ENCODE assay signal across 8 mouse cellular contexts in the genomic region with DNA sequence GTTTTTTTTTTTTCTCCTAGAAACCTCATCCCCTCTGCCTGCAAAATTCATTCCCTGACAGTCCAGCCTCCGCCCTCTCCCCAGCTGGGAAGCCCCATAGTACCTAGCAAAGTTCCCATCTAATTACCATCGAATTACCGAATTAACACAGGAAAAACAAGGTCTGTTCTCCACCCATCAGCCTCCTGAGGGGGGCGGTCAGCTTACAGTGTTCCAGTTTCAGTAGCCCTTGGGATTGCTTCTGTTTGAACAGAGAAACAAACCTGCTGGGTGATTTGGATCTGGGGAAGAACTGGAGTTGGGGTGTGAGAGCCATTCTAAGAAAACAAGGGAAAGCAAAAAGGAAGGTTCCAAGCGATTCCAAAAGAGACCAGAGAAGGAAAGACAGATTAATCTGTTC.
DNase-seq lines count a peak whose midpoint lies in the region; ATAC-seq and TF ChIP-seq lines count a peak whose summit lies in the region.

No protein-coding gene starts in this region.

- no peaks in the 10 kb centered on the region for H3K27me3 ChIP-seq in kidney, adult 2 months (replicated peaks; ENCODE audit: control insufficient read depth, insufficient read depth, low read length)
- H3K27me3 ChIP-seq in forebrain, embryonic 14.5 days (replicated peaks; ENCODE audit: control insufficient read depth, insufficient read depth, low read length), result no peaks in the 10 kb centered on the region
- no peaks in the 10 kb centered on the region for H3K27me3 ChIP-seq in limb, embryonic 15.5 days

- H3K4me1 ChIP-seq in kidney, adult 2 months (ENCODE audit: control insufficient read depth, insufficient read depth, low read length), result peaks cover 18% of the 10 kb centered on the region
- H3K4me1 ChIP-seq in forebrain, embryonic 14.5 days (ENCODE audit: control insufficient read depth, insufficient read depth, low read length), result peaks cover 9% of the 10 kb centered on the region
- H3K4me1 ChIP-seq in limb, embryonic 15.5 days, result peaks cover 46% of the 10 kb centered on the region

- H3K9ac ChIP-seq in forebrain, embryonic 14.5 days (ENCODE audit: low read length), result peak overlapping the region; percentile 0; the same call in 1 of the 2 replicates
- H3K9ac ChIP-seq in limb, embryonic 15.5 days, result no peak overlapping the region

- TF ChIP-seq CTCF in kidney, adult 2 months (conservative IDR thresholded peaks at IDR 0.05; ENCODE audit: insufficient read depth, insufficient read length, low read depth, low read length), result no peak

- WGBS in kidney, adult 2 months, result 12% methylated on average over 5 of the region's 5 CpGs
- WGBS in forebrain, embryonic 14.5 days, result 9% methylated on average over 5 of the region's 5 CpGs
- 17% methylated on average over 5 of the region's 5 CpGs for WGBS in limb, embryonic 15.5 days

- TF ChIP-seq POLR2A in kidney, adult 2 months (IDR thresholded peaks at IDR 0.05; ENCODE audit: low read depth, low read length), result no peak

- DNase-seq in kidney, adult 2 months, result no peak
- no peak for DNase-seq in kidney, postnatal 10 days
- peak; percentile 8 for DNase-seq in ZHBTc4 (ENCODE audit: low read depth, low spot score)
- peak; percentile 33 for DNase-seq in forebrain, embryonic 14.5 days (ENCODE audit: low spot score)
- no peak for DNase-seq in T-cell, adult 2 months (ENCODE audit: low spot score)
- DNase-seq in ovary, adult 18-20 months (ENCODE audit: low spot score), result no peak

- H3K27ac ChIP-seq in kidney, adult 2 months (ENCODE audit: insufficient read depth, low read depth, low read length), result peak overlapping the region; percentile 81
- H3K27ac ChIP-seq in forebrain, embryonic 14.5 days (ENCODE audit: low read depth, low read length), result 0 out of 2 replicates have a peak overlapping the region, but pooled peaks have one; percentile 33
- peak overlapping the region; percentile 67 for H3K27ac ChIP-seq in limb, embryonic 15.5 days

- H3K4me3 ChIP-seq in kidney, adult 2 months (ENCODE audit: insufficient read depth, low read depth, low read length), result no peak overlapping the region
- H3K4me3 ChIP-seq in forebrain, embryonic 14.5 days (ENCODE audit: low read depth, low read length), result no peak overlapping the region
- H3K4me3 ChIP-seq in limb, embryonic 15.5 days, result no peak overlapping the region

- no peak for ATAC-seq in forebrain, embryonic 14.5 days
- no peak for ATAC-seq in limb, embryonic 15.5 days (ENCODE audit: insufficient number of reproducible peaks, low FRiP score, low TSS enrichment, low read depth)
- no peak for ATAC-seq in CD4-positive, CD25-positive, alpha-beta regulatory T cell, adult 4 months

- no peaks in the 10 kb centered on the region for H3K9me3 ChIP-seq in forebrain, embryonic 14.5 days (replicated peaks; ENCODE audit: control insufficient read depth, low read length)
- no peaks in the 10 kb centered on the region for H3K9me3 ChIP-seq in limb, embryonic 15.5 days

- peak overlapping the region; percentile 25; the same call in 1 of the 2 replicates for H3K4me2 ChIP-seq in forebrain, embryonic 14.5 days (ENCODE audit: low read length)
- H3K4me2 ChIP-seq in limb, embryonic 15.5 days, result no peak overlapping the region

- H3K36me3 ChIP-seq in kidney, adult 2 months (ENCODE audit: control insufficient read depth, insufficient read depth, low read length), result no peaks in the 10 kb centered on the region
- H3K36me3 ChIP-seq in forebrain, embryonic 14.5 days (ENCODE audit: control insufficient read depth, insufficient read depth, low read length), result no peaks in the 10 kb centered on the region
- no peaks in the 10 kb centered on the region for H3K36me3 ChIP-seq in limb, embryonic 15.5 days

Comparison
In these comparisons a context has a peak if more than half of its experiments do, and no peak if none do; other contexts are left out.
1. DNase-seq: peak in ZHBTc4 (single experiment) and forebrain, embryonic 14.5 days (single experiment); none in kidney, adult 2 months (single experiment), kidney, postnatal 10 days (single experiment), T-cell, adult 2 months (single experiment) and ovary, adult 18-20 months (single experiment).
2. Peak in every context shown above with its lines, with median percentiles within 50 percentile points of each other: H3K27ac ChIP-seq.